Mouse (Mus musculus) ES-E14 (cell line): ENCODE data around the gene A930009A15Rik. TPM values are rescaled to one million over a fixed set of nuclear protein-coding genes. Genes with fewer than 3 reads are reported as not detected.
A peak's percentile ranks its signal among the peaks of the same experiment; 100 is the strongest.

ENCODE experiments used
- DNase-seq: peaks from one replicate; pipeline ENCODE4 v3.0.0-alpha.2; 2013; ENCODE audit warnings: low read depth, low spot score
- H3K27ac ChIP-seq: 2 replicates; pipeline ENCODE4 v1.5.1; 2012; ENCODE audit warnings: low read depth, mild to moderate bottlenecking, low read length, moderate library complexity, mixed read lengths; ENCODE audit not compliant: poor library complexity, insufficient read depth, severe bottlenecking
- H3K36me3 ChIP-seq: 2 replicates; pipeline ENCODE4 v1.6.1; 2012; ENCODE audit warnings: mild to moderate bottlenecking, low read length, moderate library complexity, mixed read lengths; ENCODE audit not compliant: control insufficient read depth, poor library complexity, insufficient read depth, severe bottlenecking
- H3K4me1 ChIP-seq, 2 experiments: fragments of 150-350 bp in 1 of 2; sonication (generic) in 1 of 2; 2 replicates each; pipeline ENCODE4 v1.6.1; 2012; ENCODE audit warnings: low read length in 2 of 2, mild to moderate bottlenecking in 1 of 2, mixed read lengths in 1 of 2; ENCODE audit not compliant: control insufficient read depth in 2 of 2, insufficient read depth in 2 of 2, poor library complexity in 1 of 2
- H3K4me3 ChIP-seq, 2 experiments: fragments of 150-350 bp in 1 of 2; sonication (generic) in 1 of 2; 2 replicates each; pipeline ENCODE4 v1.5.1; 2012; ENCODE audit warnings: low read length in 2 of 2, low read depth in 1 of 2, mild to moderate bottlenecking in 1 of 2, mixed read lengths in 1 of 2; ENCODE audit not compliant: insufficient read depth in 1 of 2, poor library complexity in 1 of 2, severe bottlenecking in 1 of 2
- H3K9ac ChIP-seq: 2 replicates; pipeline ENCODE4 v1.6.1; 2012; ENCODE audit warnings: low read depth, mild to moderate bottlenecking, low read length, mixed read lengths; ENCODE audit not compliant: poor library complexity, insufficient read depth, severe bottlenecking
- H3K9me3 ChIP-seq: fragments of 150-350 bp; sonication (generic); 2 replicates; pipeline ENCODE4 v1.6.1; 2012; ENCODE audit warnings: low read depth, mild to moderate bottlenecking, low read length; ENCODE audit not compliant: control insufficient read depth, insufficient read depth
- CHD2 ChIP-seq: IDR thresholded peaks from 2 replicates; pipeline ENCODE4 v1.6.1; 2014; ENCODE audit warnings: mild to moderate bottlenecking, low read depth, low read length, inconsistent platforms
- HCFC1 ChIP-seq: IDR thresholded peaks from 2 replicates; pipeline ENCODE4 v1.6.1; 2012; ENCODE audit warnings: low read length, inconsistent platforms, borderline replicate concordance; ENCODE audit not compliant: insufficient read depth
- MAFK ChIP-seq: IDR thresholded peaks from 2 replicates; pipeline ENCODE4 v1.6.1; 2014; ENCODE audit warnings: mild to moderate bottlenecking, low read depth, low read length, inconsistent platforms; ENCODE audit not compliant: insufficient read depth
- ZC3H11A ChIP-seq: IDR thresholded peaks from 2 replicates; pipeline ENCODE4 v1.6.1; 2012; ENCODE audit warnings: low read depth, mild to moderate bottlenecking, inconsistent platforms, low read length, borderline replicate concordance
- ZNF384 ChIP-seq: IDR thresholded peaks from 2 replicates; pipeline ENCODE4 v1.6.1; 2012; ENCODE audit warnings: low read depth, low read length, inconsistent platforms
- in situ Hi-C, 2 experiments: fragments of 600-800 bp; cut with MboI; formaldehyde crosslinking; loops; one replicate each; pipeline ENCODE4 v1.15.1; 2025; ENCODE audit warnings: low sequenced_read_pairs in 2 of 2, inconsistent platforms in 1 of 2; ENCODE audit not compliant: unreplicated experiment in 2 of 2
- total RNA-seq: library from RNA; depleted of rRNA; stranded (reverse); fragments of 300-350 nt; gene quantifications from 2 replicates; pipeline ENCODE4 v1.2.3, GENCODE M21; 2012

A930009A15Rik gene
- total RNA-seq, 1 experiment, result not detected

- in situ Hi-C loops, result no loop called here
- no peak overlapping the region for H3K4me3 ChIP-seq
- no peak overlapping the region for H3K9ac ChIP-seq
- peak; percentile 6 for DNase-seq
- H3K4me1 ChIP-seq, result no peaks in the 10 kb centered on the region
- H3K27ac ChIP-seq, result no peak overlapping the region
- TF ChIP-seq ZNF384, result no peak
- TF ChIP-seq HCFC1, result no peak
- TF ChIP-seq ZC3H11A, result no peak
- TF ChIP-seq CHD2, result no peak
- TF ChIP-seq MAFK, result no peak
- no peaks in the 10 kb centered on the region for H3K36me3 ChIP-seq
- no peaks in the 10 kb centered on the region for H3K9me3 ChIP-seq
Measured at GRCm38 (mm10) chr10:115618288-115618856, 48.6 kb downstream of the A930009A15Rik start.

- DNase-seq, result no peak
- no peak for TF ChIP-seq ZNF384
- Histone ChIP-seq H3K36me3 (no peaks in the 10 kb centered on the region), H3K9ac (no peak overlapping the region), H3K4me1 (no peaks in the 10 kb centered on the region), H3K27ac (no peak overlapping the region), H3K9me3 (no peaks in the 10 kb centered on the region), H3K4me3 (no peak overlapping the region)
- in situ Hi-C loops, result no loop called here
Measured at GRCm38 (mm10) chr10:115623481-115623880, 53.7 kb downstream of the A930009A15Rik start.

GRCm38 (mm10) chr10:115623956-115624671 is 54.3 kb downstream of the A930009A15Rik start:
- Histone ChIP-seq H3K9me3 (no peaks in the 10 kb centered on the region), H3K4me3 (no peak overlapping the region), H3K9ac (no peak overlapping the region), H3K36me3 (no peaks in the 10 kb centered on the region), H3K27ac (no peak overlapping the region), H3K4me1 (no peaks in the 10 kb centered on the region)
- DNase-seq, result no peak
- TF ChIP-seq ZC3H11A, result no peak
- no peak for TF ChIP-seq HCFC1
- TF ChIP-seq ZNF384, result no peak
- TF ChIP-seq CHD2, result no peak
- TF ChIP-seq MAFK, result no peak
- in situ Hi-C loops, result no loop called here

- Histone ChIP-seq H3K9ac (no peak overlapping the region), H3K36me3 (no peaks in the 10 kb centered on the region), H3K4me3 (no peak overlapping the region), H3K4me1 (no peaks in the 10 kb centered on the region), H3K27ac (no peak overlapping the region), H3K9me3 (no peaks in the 10 kb centered on the region)
- DNase-seq, result no peak
- in situ Hi-C loops, result no loop called here
- no peak for TF ChIP-seq ZNF384
- no peak for TF ChIP-seq ZC3H11A
- TF ChIP-seq CHD2, result no peak
- no peak for TF ChIP-seq HCFC1
- TF ChIP-seq MAFK, result no peak
Measured at GRCm38 (mm10) chr10:115624957-115625356, 55.2 kb downstream of the A930009A15Rik start.

GRCm38 (mm10) chr10:115626678-115627077 is 56.9 kb downstream of the A930009A15Rik start:
- in situ Hi-C loops, result no loop called here
- no peak overlapping the region for H3K4me3 ChIP-seq
- H3K9ac ChIP-seq, result no peak overlapping the region

More at GRCm38 (mm10) chr10:115626678-115627077, 56.9 kb downstream of the A930009A15Rik start:
- Histone ChIP-seq H3K4me1 (no peaks in the 10 kb centered on the region), H3K36me3 (no peaks in the 10 kb centered on the region), H3K27ac (no peak overlapping the region), H3K9me3 (no peaks in the 10 kb centered on the region)
- TF ChIP-seq HCFC1 (no peak), MAFK (no peak), ZNF384 (no peak), CHD2 (no peak), ZC3H11A (no peak)
- DNase-seq, result no peak
